Mouse (Mus musculus): ENCODE measurements around the gene Apob. TPM values are rescaled to one million over a fixed set of nuclear protein-coding genes. Genes with fewer than 3 reads are reported as not detected.

Apob gene
- total and polyA plus RNA-seq, 3 experiments, result 0.01 TPM; not detected in 2

DNA sequence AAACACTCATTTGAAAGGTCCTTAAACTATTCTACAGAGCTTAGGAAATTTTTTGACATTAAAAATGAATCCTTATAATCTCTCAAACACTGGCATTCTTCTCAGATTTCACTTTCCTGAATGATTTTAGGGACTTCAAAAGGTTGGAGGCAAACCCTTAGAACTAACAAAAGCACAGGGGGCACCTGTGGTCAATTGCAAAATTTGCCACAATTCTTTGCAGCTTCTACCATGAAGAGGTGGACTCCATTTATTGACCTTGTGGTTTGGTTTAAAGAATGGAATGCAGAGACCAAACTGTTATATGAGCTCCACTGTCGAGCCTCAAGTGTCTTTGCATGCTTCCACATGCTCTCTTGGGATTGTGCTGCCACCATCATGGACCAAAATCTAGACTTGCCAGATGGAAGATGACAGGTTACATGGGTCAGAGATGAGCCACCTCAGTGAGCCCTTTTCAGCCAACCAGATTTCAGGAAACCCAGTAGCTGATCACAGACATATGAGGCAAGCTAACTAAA lies 70.4 kb downstream of the Apob start:
- Histone ChIP-seq H3K4me1 (ENCODE audit: control insufficient read depth in 1 of 2, insufficient read depth in 2 of 2) (no peaks in the 10 kb centered on the region), H3K27me3 (replicated peaks) (no peaks in the 10 kb centered on the region), H3K79me2 (replicated peaks; ENCODE audit: control insufficient read depth, extremely low read depth, insufficient read depth, poor library complexity, severe bottlenecking) (no peaks in the 10 kb centered on the region), H3K9ac (ENCODE audit: insufficient read depth, low read depth) (no peak overlapping the region), H3K4me2 (ENCODE audit: insufficient read depth, low read depth, poor library complexity, severe bottlenecking) (no peak overlapping the region), H3K27ac (ENCODE audit: insufficient read depth, low read depth) (no peak overlapping the region), H3K4me3 (replicated peaks in 1 of 3; ENCODE audit: low read depth in 2 of 3, low read length in 2 of 3, poor library complexity in 1 of 3) (no peak overlapping the region), H3K9me3 (replicated peaks; ENCODE audit: low read length) (no peaks in the 10 kb centered on the region), H3K36me3 (replicated peaks in 1 of 2; ENCODE audit: control insufficient read depth in 1 of 2, insufficient read depth in 1 of 2, low read length in 1 of 2) (no peaks in the 10 kb centered on the region)
- dilution Hi-C loops (cut with MboI; ENCODE audit: extremely low pct_ligation_motif_present, extremely low pct_unique_long_range_greater_than_20kb, low sequenced_read_pairs) (no loop called here), in situ Hi-C loops (cut with MboI; ENCODE audit: low pct_ligation_motif_present, low pct_unique_long_range_greater_than_20kb, low sequenced_read_pairs) (no loop called here)
- no peak for DNase-seq (ENCODE audit: extremely low read depth)
- TF ChIP-seq ZNF384 (IDR thresholded peaks at IDR 0.05; ENCODE audit: low read depth, low read length) (no peak), ETS1 (conservative IDR thresholded peaks at IDR 0.05; ENCODE audit: low read depth, low read length) (no peak), CTCF (conservative IDR thresholded peaks at IDR 0.05 in 1 of 2, IDR thresholded peaks at IDR 0.05 in 1 of 2; ENCODE audit: low read depth in 2 of 2, low read length in 2 of 2) (no peak), ZC3H11A (IDR thresholded peaks at IDR 0.05; ENCODE audit: low read depth, low read length) (no peak), EP300 (IDR thresholded peaks at IDR 0.05; ENCODE audit: low read length) (no peak), ELF1 (IDR thresholded peaks at IDR 0.05; ENCODE audit: low read depth, low read length) (no peak), KAT2A (IDR thresholded peaks at IDR 0.05; ENCODE audit: insufficient replicate concordance, low read length) (no peak), RCOR1 (conservative IDR thresholded peaks at IDR 0.05; ENCODE audit: low read depth, low read length) (no peak), IRF4 (IDR thresholded peaks at IDR 0.05; ENCODE audit: low read depth, low read length) (no peak), TCF12 (IDR thresholded peaks at IDR 0.05; ENCODE audit: low read depth, low read length) (no peak), PAX5 (IDR thresholded peaks at IDR 0.05; ENCODE audit: low read length) (no peak), MAFK (IDR thresholded peaks at IDR 0.05; ENCODE audit: insufficient replicate concordance, low read length) (no peak), USF1 (IDR thresholded peaks at IDR 0.05; ENCODE audit: low read depth, low read length) (no peak), JUND (conservative IDR thresholded peaks at IDR 0.05; ENCODE audit: low read depth, low read length) (no peak), SIN3A (IDR thresholded peaks at IDR 0.05; ENCODE audit: low read length) (no peak), NRF1 (IDR thresholded peaks at IDR 0.05; ENCODE audit: low read depth, low read length) (no peak)

- dilution Hi-C loops (cut with MboI; ENCODE audit: extremely low pct_ligation_motif_present, extremely low pct_unique_long_range_greater_than_20kb, low sequenced_read_pairs), result no loop called here
These were observed 78.7 kb downstream of the Apob start for GRCm38 (mm10) chr12:8056001-8056640.

More at GRCm38 (mm10) chr12:8056001-8056640, 78.7 kb downstream of the Apob start:
- DNase-seq (ENCODE audit: extremely low read depth), result no peak
- Histone ChIP-seq H3K9me3 (replicated peaks; ENCODE audit: low read length) (peaks cover 2% of the 10 kb centered on the region), H3K27me3 (replicated peaks) (no peaks in the 10 kb centered on the region), H3K4me1 (ENCODE audit: control insufficient read depth in 1 of 2, insufficient read depth in 2 of 2) (no peaks in the 10 kb centered on the region), H3K36me3 (replicated peaks in 1 of 2; ENCODE audit: control insufficient read depth in 1 of 2, insufficient read depth in 1 of 2, low read length in 1 of 2) (no peaks in the 10 kb centered on the region), H3K9ac (ENCODE audit: insufficient read depth, low read depth) (no peak overlapping the region), H3K27ac (ENCODE audit: insufficient read depth, low read depth) (no peak overlapping the region), H3K4me3 (replicated peaks in 1 of 3; ENCODE audit: low read depth in 2 of 3, low read length in 2 of 3, poor library complexity in 1 of 3) (no peak overlapping the region), H3K4me2 (ENCODE audit: insufficient read depth, low read depth, poor library complexity, severe bottlenecking) (no peak overlapping the region), H3K79me2 (replicated peaks; ENCODE audit: control insufficient read depth, extremely low read depth, insufficient read depth, poor library complexity, severe bottlenecking) (no peaks in the 10 kb centered on the region)
- TF ChIP-seq MAFK (IDR thresholded peaks at IDR 0.05; ENCODE audit: insufficient replicate concordance, low read length) (no peak), MEF2A (IDR thresholded peaks at IDR 0.05; ENCODE audit: borderline replicate concordance, low read depth, low read length) (no peak), SIN3A (IDR thresholded peaks at IDR 0.05; ENCODE audit: low read length) (no peak), NRF1 (IDR thresholded peaks at IDR 0.05; ENCODE audit: low read depth, low read length) (no peak), ZNF384 (IDR thresholded peaks at IDR 0.05; ENCODE audit: low read depth, low read length) (no peak), JUND (conservative IDR thresholded peaks at IDR 0.05; ENCODE audit: low read depth, low read length) (no peak), ELF1 (IDR thresholded peaks at IDR 0.05; ENCODE audit: low read depth, low read length) (no peak), POLR2AphosphoS2 (IDR thresholded peaks at IDR 0.05; ENCODE audit: low read depth, low read length) (no peak), HCFC1 (IDR thresholded peaks at IDR 0.05; ENCODE audit: low read depth, low read length) (no peak), TCF12 (IDR thresholded peaks at IDR 0.05; ENCODE audit: low read depth, low read length) (no peak), E2F4 (IDR thresholded peaks at IDR 0.05; ENCODE audit: insufficient replicate concordance, low read depth, low read length) (no peak), MAX (IDR thresholded peaks at IDR 0.05; ENCODE audit: low read length) (no peak), ZMIZ1 (IDR thresholded peaks at IDR 0.05; ENCODE audit: low read depth, low read length) (no peak), CHD2 (IDR thresholded peaks at IDR 0.05; ENCODE audit: low read length) (no peak), EP300 (IDR thresholded peaks at IDR 0.05; ENCODE audit: low read length) (no peak), CHD1 (IDR thresholded peaks at IDR 0.05; ENCODE audit: low read depth, low read length) (no peak)
- in situ Hi-C loops (cut with MboI; ENCODE audit: low pct_ligation_motif_present, low pct_unique_long_range_greater_than_20kb, low sequenced_read_pairs), result loop anchor here (10.0 to 25.0 kb wide), 2 partner anchors 229 to 481 kb away; no protein-coding TSS in a partner anchor

Data from CH12.LX (cell line).